Mouse (Mus musculus) brain, embryonic 14.5 days (tissue): ENCODE data around the gene Lrr1.
"Not testable (repeated sequence)": the region's sequence is repeated elsewhere in the genome, so short reads cannot be mapped to it uniquely, and the experiment has no call there.

Experiments used
- CTCF ChIP-seq: fragments of 200-500 bp; IDR thresholded peaks from 2 replicates; pipeline ENCODE4 v1.5.1; 2012; ENCODE audit warnings: inconsistent platforms, mild to moderate bottlenecking, moderate library complexity, borderline replicate concordance; ENCODE audit not compliant: insufficient read depth, insufficient read length; ENCODE audit errors: extremely low read depth
- POLR2A ChIP-seq: fragments of 200-500 bp; IDR thresholded peaks from 2 replicates; pipeline ENCODE4 v1.6.1; 2012; ENCODE audit warnings: mild to moderate bottlenecking, inconsistent platforms, borderline replicate concordance; ENCODE audit not compliant: poor library complexity, insufficient read depth, insufficient read length, severe bottlenecking; ENCODE audit errors: extremely low read depth

DNA sequence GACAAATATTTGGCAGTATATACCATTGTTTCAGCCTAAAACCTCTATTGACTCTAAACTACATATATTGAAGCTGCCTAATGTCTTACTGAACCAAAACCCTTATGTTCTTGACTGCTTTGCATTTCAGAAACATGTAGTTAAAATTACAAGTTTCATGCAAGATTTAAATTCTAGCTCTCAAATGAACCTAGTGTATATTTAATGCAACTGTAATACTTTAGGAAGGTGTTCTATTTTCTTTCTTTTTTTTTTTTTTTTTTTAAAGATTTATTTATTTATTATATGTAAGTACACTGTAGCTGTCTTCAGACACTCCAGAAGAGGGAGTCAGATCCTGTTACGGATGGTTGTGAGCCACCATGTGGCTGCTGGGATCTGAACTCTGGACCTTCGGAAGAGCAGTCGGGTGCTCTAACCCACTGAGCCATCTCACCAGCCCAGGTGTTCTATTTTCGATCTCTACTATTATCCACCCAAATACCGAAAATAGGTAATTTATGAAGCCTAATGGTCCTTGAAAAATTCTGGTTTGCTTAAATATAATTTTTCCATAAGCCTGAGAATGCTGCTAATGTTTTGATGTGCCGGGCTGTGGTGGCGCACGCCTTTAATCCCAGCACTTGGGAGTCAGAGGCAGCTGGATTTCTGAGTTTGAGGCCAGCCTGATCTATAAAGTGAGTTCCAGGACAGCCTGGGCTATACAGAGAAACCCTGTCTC is 1.6 kb upstream of the Lrr1 start:
- TF ChIP-seq POLR2A, CTCF: not testable (repeated sequence)
